Mouse (Mus musculus): ENCODE measurements around the gene Igf1r. TPM values are rescaled to one million over a fixed set of nuclear protein-coding genes. Genes with fewer than 3 reads are reported as not detected.

Gene Igf1r
- polyA plus RNA-seq, 1 experiment: 21.3 TPM

DNA sequence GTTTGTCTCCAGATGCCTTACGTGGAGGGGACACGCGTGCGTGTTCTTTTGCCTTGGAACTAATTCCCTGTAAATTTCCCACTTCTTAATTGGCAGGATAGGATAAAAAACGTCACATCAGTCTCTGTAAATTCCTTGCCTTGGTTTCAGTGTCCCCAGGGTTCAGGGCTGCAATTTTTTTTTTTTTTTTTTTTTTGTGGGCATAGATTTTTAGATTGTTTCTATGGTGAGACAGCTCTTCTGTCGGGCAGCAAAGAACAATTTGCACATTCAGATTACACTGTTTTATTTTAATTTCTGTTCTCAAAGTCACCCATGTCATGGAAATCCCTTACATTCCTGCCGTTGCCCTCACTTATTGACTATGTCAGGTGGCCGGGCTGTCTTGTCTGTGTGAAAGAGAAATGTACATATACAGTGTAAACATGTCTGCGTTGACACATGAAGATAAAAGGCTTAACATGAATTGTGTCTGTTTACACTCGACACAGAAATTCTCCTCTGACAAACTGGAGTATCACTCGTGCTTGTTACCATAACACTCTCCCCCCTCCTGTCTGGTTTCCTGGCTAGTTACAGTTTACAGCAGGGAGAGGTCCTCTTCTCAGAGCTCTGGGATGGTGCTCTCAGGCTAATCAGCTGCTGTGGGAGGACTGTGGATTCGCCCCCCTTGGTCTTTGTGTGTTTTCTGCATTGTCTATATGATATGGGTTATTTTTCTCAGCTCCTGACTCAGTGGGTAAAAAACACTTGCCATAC, 43.8 kb downstream of the Igf1r start:
- TF ChIP-seq CTCF (IDR thresholded peaks at IDR 0.05; ENCODE audit: control insufficient read depth, insufficient read depth, low read length) (no peak), POLR2A (IDR thresholded peaks at IDR 0.05; ENCODE audit: borderline replicate concordance, control insufficient read depth, low read depth, low read length) (no peak)
- no peak overlapping the region for H3K27ac ChIP-seq (ENCODE audit: control insufficient read depth, insufficient read depth, low read depth, low read length, poor library complexity)
- no peak overlapping the region for H3K4me3 ChIP-seq (replicated peaks; ENCODE audit: control insufficient read depth, low read depth, low read length)
- H3K4me1 ChIP-seq (ENCODE audit: control insufficient read depth, insufficient read depth, low read length): peaks cover 15% of the 10 kb centered on the region
- WGBS: 59% methylated on average over 12 of the region's 12 CpGs

DNA sequence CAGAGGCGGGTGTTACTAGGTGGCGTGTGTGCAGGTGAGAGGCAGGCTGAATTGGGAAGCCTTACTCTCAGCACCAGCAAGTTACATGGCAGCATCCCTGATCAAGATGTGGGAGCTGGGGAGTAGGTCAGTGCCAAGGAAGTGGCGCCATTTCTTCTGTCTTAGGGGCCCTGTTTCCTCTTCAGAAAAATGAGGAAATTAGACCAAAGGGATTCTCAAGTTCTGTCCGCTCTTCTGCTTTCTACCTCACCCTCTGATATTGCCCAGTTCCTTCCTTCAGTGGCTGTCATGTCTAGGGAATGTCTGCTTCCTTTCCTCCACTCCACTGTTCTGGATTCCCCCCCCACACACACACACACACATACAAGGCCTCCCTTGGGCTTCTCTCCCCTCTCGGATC, 48.6 kb downstream of the Igf1r start:
- peaks cover 7% of the 10 kb centered on the region for H3K4me1 ChIP-seq (ENCODE audit: control insufficient read depth, insufficient read depth, low read length)
- H3K4me3 ChIP-seq (replicated peaks; ENCODE audit: control insufficient read depth, low read depth, low read length): no peak overlapping the region
- H3K27ac ChIP-seq (ENCODE audit: control insufficient read depth, insufficient read depth, low read depth, low read length, poor library complexity): peak overlapping the region; percentile 55
- TF ChIP-seq CTCF (IDR thresholded peaks at IDR 0.05; ENCODE audit: control insufficient read depth, insufficient read depth, low read length): no peak
- TF ChIP-seq POLR2A (IDR thresholded peaks at IDR 0.05; ENCODE audit: borderline replicate concordance, control insufficient read depth, low read depth, low read length): no peak
- 68% methylated on average over 5 of the region's 5 CpGs for WGBS

DNA sequence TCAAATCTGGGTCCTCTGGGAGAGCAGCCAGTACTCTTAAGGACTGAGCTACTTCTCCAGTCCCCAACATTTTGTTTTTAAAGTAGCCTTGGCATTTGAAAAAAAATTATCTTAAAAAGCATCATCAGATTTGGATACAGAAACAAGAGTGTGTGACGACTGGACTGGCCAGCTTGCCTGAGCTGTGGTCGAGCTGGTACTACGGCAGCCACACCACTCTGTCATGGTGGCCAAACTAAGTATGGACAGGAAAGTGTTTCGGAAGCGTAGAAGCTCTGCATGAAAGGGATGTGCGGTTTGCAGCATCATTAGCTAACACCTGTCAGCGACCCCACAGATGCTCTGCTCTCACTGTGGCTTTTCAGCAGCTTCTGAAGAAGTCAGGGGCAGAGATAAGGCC, 53.4 kb downstream of the Igf1r start:
- WGBS: 76% methylated on average over 7 of the region's 7 CpGs
- no peak overlapping the region for H3K27ac ChIP-seq (ENCODE audit: control insufficient read depth, insufficient read depth, low read depth, low read length, poor library complexity)

DNA sequence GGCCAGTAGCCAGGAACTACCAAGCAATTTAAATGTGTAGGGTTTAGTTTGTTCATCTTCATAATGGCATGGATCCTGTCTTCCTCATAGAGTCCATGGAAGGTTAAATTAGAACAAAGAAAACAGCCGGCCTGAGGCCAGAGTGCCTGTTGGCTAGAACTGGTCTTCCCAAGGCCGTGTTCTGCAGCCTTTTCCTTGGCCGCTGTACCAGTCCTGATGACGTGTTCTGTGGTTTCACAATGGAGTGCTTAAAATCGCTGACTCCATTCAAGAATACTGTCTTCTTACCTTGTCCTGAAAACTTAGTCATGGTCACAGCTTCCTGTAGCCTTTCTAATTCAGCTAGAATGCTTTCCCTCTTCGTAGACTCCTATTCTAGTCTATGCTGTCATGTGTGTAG, 53.9 kb downstream of the Igf1r start:
- Histone ChIP-seq H3K27ac (ENCODE audit: control insufficient read depth, insufficient read depth, low read depth, low read length, poor library complexity) (no peak overlapping the region), H3K4me1 (ENCODE audit: control insufficient read depth, insufficient read depth, low read length) (peaks cover 3% of the 10 kb centered on the region), H3K4me3 (replicated peaks; ENCODE audit: control insufficient read depth, low read depth, low read length) (no peak overlapping the region)
- TF ChIP-seq POLR2A (IDR thresholded peaks at IDR 0.05; ENCODE audit: borderline replicate concordance, control insufficient read depth, low read depth, low read length) (no peak), CTCF (IDR thresholded peaks at IDR 0.05; ENCODE audit: control insufficient read depth, insufficient read depth, low read length) (no peak)
- 73% methylated on average over 6 of the region's 6 CpGs for WGBS

More for the DNA sequence above, 53.4 kb downstream of the Igf1r start:
- H3K4me1 ChIP-seq (ENCODE audit: control insufficient read depth, insufficient read depth, low read length): peaks cover 6% of the 10 kb centered on the region
- no peak overlapping the region for H3K4me3 ChIP-seq (replicated peaks; ENCODE audit: control insufficient read depth, low read depth, low read length)
- TF ChIP-seq POLR2A (IDR thresholded peaks at IDR 0.05; ENCODE audit: borderline replicate concordance, control insufficient read depth, low read depth, low read length) (no peak), CTCF (IDR thresholded peaks at IDR 0.05; ENCODE audit: control insufficient read depth, insufficient read depth, low read length) (no peak)

DNA sequence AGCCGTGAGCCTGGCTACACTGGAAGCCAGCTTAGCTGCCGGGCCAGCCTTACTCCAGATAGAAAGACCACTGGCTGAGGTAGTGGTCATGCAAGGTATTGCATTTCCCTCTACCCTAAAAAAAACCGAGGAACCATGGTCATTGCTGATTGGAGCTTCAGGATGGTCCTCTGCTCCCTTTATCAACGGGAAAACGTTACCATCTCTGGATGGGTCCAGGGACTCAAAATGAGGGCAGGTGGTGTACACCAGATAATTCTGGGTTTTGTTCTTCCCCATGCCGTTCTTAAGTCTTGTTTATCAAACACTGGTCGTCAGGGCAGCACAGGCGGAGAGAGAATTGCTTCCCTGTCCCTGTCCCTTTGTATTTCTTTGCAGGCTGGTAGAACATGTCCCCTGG, 57.0 kb downstream of the Igf1r start:
- Histone ChIP-seq H3K27ac (ENCODE audit: control insufficient read depth, insufficient read depth, low read depth, low read length, poor library complexity) (no peak overlapping the region), H3K4me1 (ENCODE audit: control insufficient read depth, insufficient read depth, low read length) (peaks cover 2% of the 10 kb centered on the region; the same call in 1 of the 2 replicates), H3K4me3 (replicated peaks; ENCODE audit: control insufficient read depth, low read depth, low read length) (no peak overlapping the region)
- no peak for TF ChIP-seq CTCF (IDR thresholded peaks at IDR 0.05; ENCODE audit: control insufficient read depth, insufficient read depth, low read length)
- no peak for TF ChIP-seq POLR2A (IDR thresholded peaks at IDR 0.05; ENCODE audit: borderline replicate concordance, control insufficient read depth, low read depth, low read length)
- WGBS: 65% methylated on average over 8 of the region's 8 CpGs

DNA sequence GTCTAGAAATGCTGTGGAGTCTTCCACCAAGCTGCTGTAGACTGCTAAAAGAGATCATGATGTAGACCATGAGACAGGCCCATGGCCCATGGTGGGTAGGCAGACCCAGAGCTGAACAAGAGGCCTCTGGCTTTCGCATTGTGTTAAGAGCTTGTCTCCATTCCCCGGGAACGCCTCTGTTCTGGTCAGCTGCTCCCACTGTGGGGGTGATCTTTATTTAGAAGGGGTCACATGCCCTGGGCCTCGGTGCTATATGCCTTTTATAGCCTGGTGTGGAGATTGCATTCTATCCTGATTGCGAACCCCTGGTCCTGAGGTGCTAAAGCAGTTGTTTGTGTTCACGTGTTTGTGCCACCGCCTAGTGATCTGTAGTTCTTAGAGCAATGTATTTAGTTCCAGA, 57.5 kb downstream of the Igf1r start:
- Histone ChIP-seq H3K4me3 (replicated peaks; ENCODE audit: control insufficient read depth, low read depth, low read length) (no peak overlapping the region), H3K27ac (ENCODE audit: control insufficient read depth, insufficient read depth, low read depth, low read length, poor library complexity) (no peak overlapping the region), H3K4me1 (ENCODE audit: control insufficient read depth, insufficient read depth, low read length) (peaks cover 2% of the 10 kb centered on the region; the same call in 1 of the 2 replicates)
- 94% methylated on average over 7 of the region's 7 CpGs for WGBS
- TF ChIP-seq CTCF (IDR thresholded peaks at IDR 0.05; ENCODE audit: control insufficient read depth, insufficient read depth, low read length) (no peak), POLR2A (IDR thresholded peaks at IDR 0.05; ENCODE audit: borderline replicate concordance, control insufficient read depth, low read depth, low read length) (no peak)

DNA sequence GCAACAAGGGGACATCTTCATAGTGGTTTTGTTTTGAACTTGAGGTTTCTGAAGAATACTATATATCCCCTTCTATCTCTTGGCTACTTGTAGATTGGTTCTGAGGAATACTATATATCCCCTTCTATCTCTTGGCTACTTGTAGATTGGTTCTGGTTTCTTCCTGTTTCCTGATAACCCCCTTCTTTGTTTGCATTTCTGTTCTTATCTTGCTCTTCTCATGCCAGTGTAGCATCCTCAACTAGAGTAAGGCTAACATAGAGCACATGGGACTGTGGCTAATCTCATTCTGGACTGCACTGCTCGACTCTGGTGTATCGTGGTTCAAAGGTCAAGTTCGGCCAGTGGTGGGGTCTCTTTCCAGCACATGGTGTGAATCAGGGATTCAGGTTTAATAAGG, 58.2 kb downstream of the Igf1r start:
- peak overlapping the region; percentile 35; the same call in 1 of the 2 replicates for H3K27ac ChIP-seq (ENCODE audit: control insufficient read depth, insufficient read depth, low read depth, low read length, poor library complexity)
- H3K4me1 ChIP-seq (ENCODE audit: control insufficient read depth, insufficient read depth, low read length): peaks cover 2% of the 10 kb centered on the region; the same call in 1 of the 2 replicates
- TF ChIP-seq CTCF (IDR thresholded peaks at IDR 0.05; ENCODE audit: control insufficient read depth, insufficient read depth, low read length): no peak
- TF ChIP-seq POLR2A (IDR thresholded peaks at IDR 0.05; ENCODE audit: borderline replicate concordance, control insufficient read depth, low read depth, low read length): no peak
- H3K4me3 ChIP-seq (replicated peaks; ENCODE audit: control insufficient read depth, low read depth, low read length): no peak overlapping the region
- WGBS: 66% methylated on average over 3 of the region's 3 CpGs

DNA sequence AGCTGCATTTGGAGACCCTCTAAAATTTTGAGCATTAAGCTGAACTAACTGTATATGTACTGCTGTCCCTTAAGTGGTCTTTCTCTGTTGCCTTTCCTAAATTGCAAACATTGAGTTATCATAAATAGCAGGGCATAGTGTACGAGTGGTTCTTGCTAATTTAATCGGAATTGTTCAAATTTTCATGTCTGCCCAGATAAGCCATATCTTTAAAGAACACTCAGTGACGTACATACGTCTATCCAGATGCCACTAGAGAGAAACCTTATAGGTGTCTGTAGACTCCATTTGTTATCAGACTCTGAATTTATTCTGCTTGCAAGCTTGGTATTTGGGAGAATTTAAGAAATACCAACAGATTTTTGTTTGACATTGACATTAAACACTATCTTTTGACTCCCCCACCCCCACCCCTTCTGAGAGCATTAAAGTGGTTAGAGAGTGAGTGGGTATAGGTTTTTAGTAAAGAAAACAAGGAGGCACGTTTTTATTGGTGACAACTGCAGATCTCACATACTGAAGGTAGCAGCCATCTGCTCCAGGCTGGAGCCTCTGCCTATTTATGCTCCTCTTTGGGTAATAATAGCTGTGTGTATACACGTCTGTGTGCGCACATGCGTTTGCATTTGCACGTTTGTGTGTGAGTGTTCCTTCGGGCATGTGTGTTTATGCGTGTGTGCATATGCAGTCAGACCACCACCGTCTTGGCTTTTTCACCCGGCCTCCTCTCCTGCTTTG, 58.9 kb downstream of the Igf1r start:
- TF ChIP-seq CTCF (IDR thresholded peaks at IDR 0.05; ENCODE audit: control insufficient read depth, insufficient read depth, low read length): no peak
- TF ChIP-seq POLR2A (IDR thresholded peaks at IDR 0.05; ENCODE audit: borderline replicate concordance, control insufficient read depth, low read depth, low read length): no peak
- no peak overlapping the region for H3K4me3 ChIP-seq (replicated peaks; ENCODE audit: control insufficient read depth, low read depth, low read length)
- 74% methylated on average over 13 of the region's 13 CpGs for WGBS
- H3K4me1 ChIP-seq (ENCODE audit: control insufficient read depth, insufficient read depth, low read length): peaks cover 2% of the 10 kb centered on the region; the same call in 1 of the 2 replicates
- no peak overlapping the region; the same call in 1 of the 2 replicates for H3K27ac ChIP-seq (ENCODE audit: control insufficient read depth, insufficient read depth, low read depth, low read length, poor library complexity)
